Mouse (Mus musculus) layer of hippocampus, adult 8-10 months (tissue): ENCODE data around the gene Sept9. TPM values are rescaled to one million over a fixed set of nuclear protein-coding genes. Genes with fewer than 3 reads are reported as not detected.
"Not testable (repeated sequence)": the region's sequence is repeated elsewhere in the genome, so short reads cannot be mapped to it uniquely, and the experiment has no call there.

Source experiments
- DNase-seq, 2 experiments: peaks; one replicate each; pipeline ENCODE4 v3.0.0; 2022; ENCODE audit warnings: low spot score in 2 of 2
- total RNA-seq, 4 experiments: library from RNA; stranded (reverse); gene quantifications; 2 replicates each; pipeline ENCODE4 v1.2.4; 2022

Gene Sept9
- total RNA-seq, 4 experiments from 2014 or later, result 99.5 to 109 (median 104) TPM

GRCm38 (mm10) chr11:117342490-117342889 lies 143.0 kb downstream of the Sept9 start:
- DNase-seq, result not testable (repeated sequence)

DNA sequence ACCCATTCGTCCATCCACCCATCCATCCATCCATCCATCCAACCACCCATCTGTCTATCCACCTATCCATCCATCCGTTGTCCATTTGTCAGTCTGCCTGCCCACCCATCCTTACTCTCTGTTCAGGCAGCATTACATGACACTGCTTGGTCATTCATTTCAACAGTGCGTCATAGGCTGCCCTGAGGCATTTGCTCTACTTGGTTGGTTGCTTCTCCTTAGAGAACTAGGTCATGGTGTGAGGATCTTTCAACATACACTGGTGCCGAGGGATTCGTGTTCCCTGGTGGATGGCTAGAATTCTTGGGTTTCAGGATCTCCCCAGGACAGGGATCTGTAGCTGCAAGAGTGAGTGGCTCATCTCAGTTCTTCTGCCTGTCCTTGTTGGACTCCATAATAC lies 144.3 kb downstream of the Sept9 start:
- DNase-seq, result no peak

GRCm38 (mm10) chr11:117344339-117345021 lies 145.0 kb downstream of the Sept9 start:
- no peak for DNase-seq

GRCm38 (mm10) chr11:117345022-117345765 lies 145.7 kb downstream of the Sept9 start:
- no peak for DNase-seq

DNA sequence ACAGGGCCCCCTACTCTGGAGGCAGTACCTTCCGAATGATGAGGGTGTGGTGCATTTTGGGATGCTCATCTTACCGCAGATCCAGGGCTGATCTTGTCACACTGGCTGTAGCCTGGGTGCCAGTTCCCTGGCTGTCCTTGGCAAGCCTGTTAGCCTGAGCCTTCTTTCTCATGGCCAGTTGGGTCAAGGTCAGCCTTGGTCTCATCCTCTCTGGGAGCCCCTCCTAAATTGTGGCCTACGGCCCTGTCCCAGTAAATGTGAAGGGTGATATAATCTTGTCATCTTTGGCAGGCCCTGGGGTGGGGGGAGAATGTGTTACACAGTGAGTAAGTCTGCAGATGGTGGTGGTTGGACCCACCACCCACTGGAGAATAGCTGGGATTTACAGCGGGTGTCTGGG lies 147.8 kb downstream of the Sept9 start:
- DNase-seq, result no peak

DNA sequence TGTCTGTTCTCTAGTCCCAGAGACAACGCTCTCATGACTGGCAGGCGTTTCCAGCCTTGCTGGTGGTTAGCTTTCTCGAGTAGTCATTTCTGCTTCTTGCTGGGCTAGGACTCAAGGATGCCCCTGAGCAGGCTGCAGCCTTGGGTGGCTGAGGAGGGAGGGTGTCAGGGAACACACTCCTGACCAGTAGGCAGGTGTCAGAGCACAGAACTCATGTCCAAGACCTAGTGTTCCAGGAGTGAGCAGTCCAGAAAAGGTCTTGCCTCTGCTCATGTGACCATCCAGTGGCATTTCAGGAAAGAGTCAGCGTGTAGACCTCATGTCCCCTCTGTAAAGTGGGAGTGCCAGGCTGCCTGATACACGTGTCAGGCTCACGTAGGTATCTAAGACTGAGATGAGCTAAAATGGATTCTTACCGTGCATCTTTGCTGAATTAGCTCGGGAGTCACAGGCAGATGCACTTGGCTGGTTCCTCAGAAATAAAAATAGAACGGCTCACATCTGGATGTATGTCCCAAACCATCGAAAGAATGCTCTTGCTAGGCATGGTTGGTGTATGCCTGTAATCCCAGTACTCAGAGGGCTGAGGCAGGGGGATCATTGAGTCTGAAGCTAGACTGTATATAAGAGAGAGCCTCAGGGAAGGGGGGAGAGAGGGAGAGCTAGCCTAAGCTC lies 149.1 kb downstream of the Sept9 start:
- DNase-seq, result no peak

GRCm38 (mm10) chr11:117349429-117350363 lies 150.2 kb downstream of the Sept9 start:
- no peak for DNase-seq

- DNase-seq, result no peak
Observed at GRCm38 (mm10) chr11:117350462-117351222, 151.2 kb downstream of the Sept9 start.

DNA sequence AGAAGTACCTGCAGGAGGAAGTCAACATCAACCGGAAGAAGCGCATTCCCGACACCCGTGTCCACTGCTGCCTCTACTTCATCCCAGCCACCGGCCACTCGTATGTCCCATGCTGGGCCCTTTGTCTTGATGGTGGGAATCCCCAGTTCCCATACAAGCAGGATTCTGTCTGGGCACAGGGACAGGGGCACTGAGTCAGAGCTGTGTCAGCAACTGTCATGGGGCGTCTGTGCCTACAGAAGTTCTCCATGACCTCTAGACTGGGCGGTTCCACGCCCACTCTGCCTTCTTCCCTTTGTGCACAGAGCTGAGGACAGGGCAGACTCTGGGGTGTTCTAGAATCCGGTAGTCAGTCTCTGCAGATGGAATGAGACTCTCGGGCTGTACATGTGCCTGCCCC lies 153.7 kb downstream of the Sept9 start:
- no peak for DNase-seq

DNA sequence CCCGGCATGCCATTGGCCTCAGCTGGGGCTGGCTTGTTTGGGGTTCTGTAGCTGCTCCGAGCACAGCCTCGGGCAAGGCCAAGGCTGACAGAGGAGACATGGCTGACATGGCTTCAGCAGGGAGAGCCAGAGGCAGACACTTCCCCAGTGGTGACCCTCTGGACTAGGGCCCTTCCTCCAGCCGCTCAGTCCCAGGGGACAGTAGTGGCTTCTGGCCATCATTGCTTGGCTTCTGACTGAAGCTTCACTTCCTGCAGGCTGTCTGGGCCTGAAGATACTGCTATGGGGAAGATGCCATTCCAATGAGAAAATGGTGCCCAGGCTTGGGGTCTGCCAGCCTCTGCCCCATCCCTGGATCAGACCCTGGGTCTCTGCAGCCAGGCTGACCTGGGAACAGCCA lies 154.6 kb downstream of the Sept9 start:
- DNase-seq, result no peak

GRCm38 (mm10) chr11:117356937-117357336 lies 157.5 kb downstream of the Sept9 start:
- DNase-seq, result no peak

DNA sequence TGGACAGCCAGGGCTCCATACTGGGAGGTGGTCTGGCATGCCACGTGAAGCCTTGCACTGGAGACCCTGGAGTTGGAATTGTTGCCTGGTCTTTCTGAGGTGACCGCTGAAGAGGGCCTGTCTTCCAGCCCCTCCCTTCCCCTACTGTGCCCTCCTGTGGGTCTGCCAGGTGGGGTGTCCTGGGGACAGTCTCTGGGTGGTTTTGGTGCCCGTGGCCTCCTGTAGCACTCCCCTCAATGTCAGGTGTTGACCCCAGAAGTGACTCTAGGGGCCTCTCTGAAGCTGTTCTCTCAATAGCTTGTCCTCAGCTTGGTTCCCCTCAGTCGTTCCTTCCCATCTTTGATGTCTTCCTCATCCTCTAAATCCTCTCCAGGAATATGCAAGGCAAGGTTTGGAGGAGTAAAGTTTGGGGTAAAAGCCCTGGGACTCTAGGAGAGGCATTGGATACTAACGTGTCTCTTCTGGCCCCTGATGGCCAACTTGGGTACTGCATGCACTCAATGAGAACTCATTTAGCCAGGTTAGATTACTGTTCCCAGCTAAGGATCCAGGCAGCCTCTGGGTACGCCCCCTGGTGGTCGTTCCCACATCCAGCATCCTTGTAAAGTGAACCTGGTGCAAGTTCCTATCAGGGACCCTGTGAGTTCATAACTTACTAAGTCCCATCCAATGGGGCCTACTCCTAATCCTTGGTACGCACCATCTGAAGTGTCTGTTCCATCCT lies 158.6 kb downstream of the Sept9 start:
- peak; percentile 89 to 95 for DNase-seq

DNA sequence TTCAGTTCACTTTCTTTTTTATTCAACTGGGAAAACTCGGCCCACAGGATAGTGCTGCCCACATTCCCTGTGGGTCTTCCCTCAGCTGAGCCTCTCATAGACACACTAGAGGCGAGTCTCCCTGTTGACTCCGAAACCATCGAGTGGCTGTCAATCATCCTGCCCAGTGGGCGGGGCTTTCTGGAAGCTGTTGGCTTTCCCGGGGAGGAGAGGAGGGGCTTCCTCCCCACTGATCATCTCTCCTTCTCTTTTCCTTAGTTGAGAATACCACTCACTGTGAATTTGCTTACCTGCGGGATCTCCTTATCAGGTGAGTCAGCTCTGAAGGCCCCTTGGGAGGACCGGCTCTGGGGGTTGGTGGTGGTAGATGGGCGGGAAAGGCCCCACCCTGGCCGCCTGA lies 159.7 kb downstream of the Sept9 start:
- no peak for DNase-seq

DNA sequence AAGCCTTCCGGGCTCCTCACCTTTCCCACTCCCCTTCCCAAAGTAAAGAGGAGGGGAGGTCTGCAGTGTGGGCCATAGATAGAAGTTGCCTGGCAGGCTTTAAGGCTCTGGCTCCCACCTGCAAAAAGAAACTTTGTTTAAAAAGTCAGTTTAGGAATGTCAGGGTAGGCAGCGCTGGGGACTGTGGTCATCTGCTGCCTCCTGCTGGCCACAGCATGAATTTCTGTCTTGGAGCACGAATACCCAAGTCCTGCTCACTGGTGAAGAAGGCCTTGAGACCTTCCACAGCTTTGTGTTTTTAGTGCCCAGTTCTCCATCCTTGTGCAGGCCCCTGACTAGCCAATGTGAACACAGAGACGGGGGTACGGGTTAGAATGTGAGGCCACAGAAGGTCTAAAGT lies 160.4 kb downstream of the Sept9 start:
- peak; percentile 38 to 75 for DNase-seq

DNA sequence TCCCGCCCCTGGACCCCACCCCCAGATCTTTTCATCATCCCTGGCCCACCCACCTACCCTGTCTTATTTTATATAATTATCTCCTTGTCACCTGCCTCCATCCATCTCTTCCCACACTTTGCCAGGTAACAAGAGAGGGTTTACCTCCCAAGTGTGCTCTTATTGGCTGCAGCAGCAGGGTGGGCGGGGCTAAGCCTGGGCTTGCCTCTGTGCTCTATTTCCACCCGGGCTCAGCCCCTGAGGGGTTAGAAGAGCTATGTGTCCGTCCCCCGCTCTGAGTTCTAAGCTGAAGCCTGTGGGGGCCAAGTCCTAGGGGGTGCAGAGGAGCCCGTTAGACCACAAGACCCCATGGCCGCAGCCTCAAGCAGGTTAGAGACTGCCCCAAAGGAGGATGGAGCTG lies 161.1 kb downstream of the Sept9 start:
- DNase-seq, result no peak

GRCm38 (mm10) chr11:117362307-117362706 lies 162.8 kb downstream of the Sept9 start:
- DNase-seq, result no peak

GRCm38 (mm10) chr11:117363918-117364317 lies 164.5 kb downstream of the Sept9 start:
- no peak for DNase-seq

DNA sequence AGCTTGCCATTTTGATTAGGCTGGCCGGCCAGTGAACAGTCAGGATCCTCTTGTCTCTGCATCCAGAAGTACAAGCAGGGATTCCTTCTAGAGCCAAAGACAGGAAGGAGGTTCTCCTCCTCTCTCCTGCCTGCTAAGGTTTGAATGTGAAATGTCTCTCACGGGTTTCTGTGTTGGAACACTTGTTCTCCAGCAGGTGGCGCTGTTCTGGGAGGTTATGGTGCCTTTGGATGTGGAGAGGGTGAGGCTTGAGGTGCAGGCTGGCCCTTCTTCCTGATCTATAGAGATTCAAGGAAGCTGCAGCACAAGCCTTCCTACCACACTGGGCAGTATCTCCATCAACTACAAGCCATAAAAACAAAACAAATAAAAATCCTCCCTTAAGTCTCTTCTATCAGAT lies 167.0 kb downstream of the Sept9 start:
- DNase-seq, result no peak

DNA sequence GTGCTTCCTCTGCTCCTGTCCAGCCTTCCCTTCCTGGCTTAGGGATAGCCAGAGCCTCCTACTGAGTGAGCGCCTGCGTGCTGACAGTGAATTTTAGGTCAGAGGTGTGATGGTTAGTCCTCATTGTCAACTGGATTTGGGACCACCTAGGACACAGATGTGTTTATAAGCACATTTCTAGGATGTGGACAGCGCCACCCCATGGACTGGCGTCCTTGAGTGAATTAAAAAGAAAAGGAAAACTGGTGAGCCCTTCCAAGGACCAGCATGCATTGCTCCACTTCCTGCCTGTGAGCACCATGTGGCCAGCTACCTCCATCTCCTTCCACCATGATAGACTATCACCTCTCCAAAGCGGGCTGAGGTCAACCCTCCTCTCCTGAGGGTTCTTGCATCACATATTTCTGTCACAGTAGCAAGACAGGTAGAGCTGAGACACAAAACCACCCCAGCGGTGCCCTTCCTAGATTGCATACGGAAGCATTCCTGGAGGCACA lies 167.4 kb downstream of the Sept9 start:
- no peak for DNase-seq

GRCm38 (mm10) chr11:117367937-117368336 lies 168.5 kb downstream of the Sept9 start:
- no peak for DNase-seq
